Mouse (Mus musculus) urinary bladder, postnatal 36 days (tissue): ENCODE measurements at regions not wholly inside any gene's neighbourhood (a gene's known extent, or its start where the extent isn't known, plus 50 kb on each side); places are given as distances from the start of the nearest gene placed in this dataset.

Source experiments
- DNase-seq, 2 experiments: peaks; one replicate each; pipeline ENCODE4 v3.0.0; 2022; ENCODE audit warnings: low spot score in 2 of 2, mixed read lengths in 1 of 2

DNA sequence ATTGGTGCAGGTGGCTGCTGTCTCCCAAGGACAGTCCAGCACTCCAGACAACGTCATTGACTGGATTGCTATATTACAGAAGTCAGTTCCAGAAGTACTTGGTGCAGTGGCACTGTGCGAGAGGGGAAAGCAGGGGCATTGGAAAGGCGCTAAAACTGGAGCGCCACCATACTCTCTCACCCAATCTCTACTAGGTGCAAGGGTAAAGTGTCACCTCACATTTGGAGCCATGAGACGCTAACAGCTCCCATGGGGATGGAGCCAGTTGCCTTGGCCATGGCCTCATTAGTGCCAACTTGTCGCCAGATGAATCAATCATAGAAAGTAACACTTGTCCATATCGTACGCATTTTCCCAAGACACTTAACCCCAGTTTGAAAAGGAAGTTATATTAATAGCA, 1617.2 kb upstream of the Gulo start:
- no peak for DNase-seq

DNA sequence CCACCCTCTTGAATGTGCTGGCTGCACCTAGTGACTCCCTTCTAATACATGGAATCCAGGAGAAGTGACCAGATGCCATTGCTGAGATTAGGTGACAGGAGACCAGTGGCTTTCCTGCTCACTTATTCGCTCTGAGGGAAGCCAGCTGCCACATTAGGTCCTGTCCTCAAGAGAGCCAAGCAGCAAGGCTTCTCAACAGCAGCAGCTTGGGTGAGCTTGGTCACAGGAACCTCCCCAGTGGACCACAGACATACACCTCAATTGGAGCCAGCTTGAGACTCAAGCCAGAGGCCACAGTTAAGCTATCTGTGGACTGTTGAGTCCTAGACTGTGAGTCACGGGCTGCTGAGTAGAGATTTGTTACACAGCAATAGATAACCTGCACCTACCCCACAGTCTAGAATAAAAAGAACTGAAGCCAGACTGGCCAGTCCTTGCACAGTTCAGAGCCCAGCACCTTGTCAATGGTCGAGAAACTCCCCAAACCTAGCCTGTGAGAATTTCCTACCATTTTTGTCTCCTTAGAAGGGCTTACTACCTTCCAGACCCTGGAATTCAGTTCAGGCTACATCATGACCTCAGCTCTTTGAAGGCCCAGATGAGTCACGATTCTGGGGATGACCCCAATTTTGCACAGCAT, 1615.0 kb upstream of the Gulo start:
- DNase-seq, result no peak

DNA sequence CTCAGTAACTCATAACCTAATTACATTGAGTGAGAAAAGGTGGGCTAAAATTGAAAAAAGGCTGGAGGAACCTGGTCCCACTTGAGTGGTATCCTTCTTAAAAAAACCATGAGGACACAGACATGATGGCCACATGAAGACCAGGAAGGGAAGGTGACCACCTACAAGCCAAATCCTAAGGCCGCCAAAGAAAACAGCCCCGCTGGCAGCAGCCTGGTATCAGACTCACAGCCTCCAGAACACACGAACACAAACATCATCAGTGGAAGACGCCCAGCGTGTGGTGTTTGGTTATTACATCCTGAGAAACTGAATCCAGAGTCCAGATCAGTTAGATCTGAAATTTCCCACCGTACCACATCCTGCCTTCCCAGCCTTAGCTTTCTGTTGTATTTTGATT, 1613.9 kb upstream of the Gulo start:
- DNase-seq, result no peak

DNA sequence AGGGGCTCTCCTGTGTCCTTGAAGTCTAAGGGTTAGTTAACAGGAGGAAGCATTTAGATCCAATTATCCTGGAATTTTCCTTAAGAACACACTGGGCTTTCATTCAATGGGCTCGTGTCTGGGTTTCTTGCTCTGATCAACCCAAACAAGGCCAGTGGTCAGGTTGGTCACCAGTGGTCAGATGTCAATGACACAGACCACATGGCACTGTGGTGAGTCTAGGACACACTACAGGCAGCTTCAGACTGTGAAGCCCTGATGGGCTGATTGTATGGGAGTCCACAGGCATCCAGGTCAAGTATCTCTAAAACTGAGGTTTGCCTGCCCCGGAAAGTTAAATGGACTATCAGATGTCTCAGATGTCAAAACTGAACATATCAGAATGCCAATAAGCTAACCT, 1612.5 kb upstream of the Gulo start:
- no peak for DNase-seq

GRCm38 (mm10) chr14:67620854-67621476, 1612.0 kb upstream of the Gulo start:
- peak; percentile 49 to 73 for DNase-seq

DNA sequence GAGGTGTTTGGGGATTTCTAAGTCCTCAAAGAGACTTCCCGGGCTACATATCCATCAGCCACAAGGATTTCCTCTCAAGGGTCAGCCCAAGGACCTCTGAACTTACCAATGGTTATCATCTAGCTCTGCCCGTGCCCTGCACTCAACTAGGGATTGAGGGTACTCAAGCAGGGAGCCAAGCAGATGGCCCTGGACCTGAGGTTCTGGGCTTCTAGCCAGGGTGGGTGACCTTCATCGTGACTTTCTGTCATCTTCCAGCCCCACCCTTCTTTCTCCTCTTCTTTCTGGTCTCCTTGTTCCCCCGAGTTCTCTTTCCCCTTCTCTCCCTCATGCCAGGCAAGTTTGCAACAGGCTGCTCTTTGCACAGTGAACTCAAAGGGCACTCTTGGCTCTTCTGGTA, 1610.6 kb upstream of the Gulo start:
- DNase-seq, result no peak

- DNase-seq, result no peak
These were observed 1605.4 kb upstream of the Gulo start for GRCm38 (mm10) chr14:67614369-67614768.

DNA sequence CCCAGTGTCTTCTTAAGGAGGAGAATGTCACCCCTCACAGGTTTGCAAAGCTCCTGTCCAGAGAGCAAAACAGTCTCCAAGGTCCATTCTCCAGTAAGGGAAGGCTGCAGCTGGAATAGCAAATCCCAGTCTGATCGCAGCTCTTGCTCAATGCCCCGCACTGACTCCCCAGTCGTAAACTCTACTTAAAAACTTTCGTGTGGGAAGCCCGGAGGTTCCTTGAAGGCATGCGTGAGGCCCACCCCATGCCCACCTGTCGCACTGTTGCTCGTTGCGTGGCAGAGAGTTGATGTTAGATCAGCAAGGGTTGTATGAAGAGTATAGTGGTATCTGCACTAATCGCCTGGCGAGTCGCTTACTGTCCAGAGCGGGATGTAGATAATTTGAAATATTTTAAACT, 1604.7 kb upstream of the Gulo start:
- DNase-seq, result no peak

- DNase-seq, result no peak
These were observed 1604.2 kb upstream of the Gulo start for GRCm38 (mm10) chr14:67613221-67613620.

DNA sequence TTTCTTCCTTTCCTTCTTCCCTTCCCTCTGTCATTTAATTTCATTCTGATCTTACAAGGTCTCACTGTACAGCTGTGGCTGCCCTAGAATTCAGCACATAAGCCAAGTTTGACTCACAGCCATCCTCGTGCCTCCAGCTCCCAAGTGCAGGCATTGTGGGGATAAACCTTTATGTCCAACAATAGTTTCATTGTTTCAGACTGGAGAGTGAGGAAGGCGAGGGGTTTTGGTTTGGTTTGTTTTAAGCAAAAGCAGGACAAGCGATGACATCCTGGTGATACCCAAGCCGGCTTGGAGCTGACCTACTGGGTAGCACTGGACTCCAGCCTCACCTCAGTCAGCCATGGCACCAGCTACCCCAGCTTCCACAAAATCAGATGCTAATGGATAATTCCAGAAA, 1603.5 kb upstream of the Gulo start:
- DNase-seq, result no peak

DNA sequence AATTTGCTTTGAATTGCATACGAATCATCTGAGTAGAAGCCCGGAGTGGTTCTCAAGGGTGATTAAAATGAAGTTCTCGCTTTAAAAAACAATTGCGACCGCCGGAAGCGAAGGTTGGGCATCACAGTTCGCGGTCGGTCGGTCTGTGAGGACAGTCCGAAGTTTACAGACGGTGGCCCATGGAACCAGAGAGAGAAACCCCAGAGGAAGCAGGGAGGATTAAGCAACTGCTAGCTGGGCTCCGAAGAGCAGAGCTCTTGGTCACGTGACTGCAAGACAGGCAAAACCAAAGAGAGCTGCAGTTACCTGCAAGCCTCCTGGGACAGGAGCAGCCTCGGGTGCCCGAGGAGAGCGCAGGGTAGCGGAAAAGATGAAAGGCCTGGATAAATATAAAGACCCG, 1599.3 kb upstream of the Gulo start:
- no peak for DNase-seq

DNA sequence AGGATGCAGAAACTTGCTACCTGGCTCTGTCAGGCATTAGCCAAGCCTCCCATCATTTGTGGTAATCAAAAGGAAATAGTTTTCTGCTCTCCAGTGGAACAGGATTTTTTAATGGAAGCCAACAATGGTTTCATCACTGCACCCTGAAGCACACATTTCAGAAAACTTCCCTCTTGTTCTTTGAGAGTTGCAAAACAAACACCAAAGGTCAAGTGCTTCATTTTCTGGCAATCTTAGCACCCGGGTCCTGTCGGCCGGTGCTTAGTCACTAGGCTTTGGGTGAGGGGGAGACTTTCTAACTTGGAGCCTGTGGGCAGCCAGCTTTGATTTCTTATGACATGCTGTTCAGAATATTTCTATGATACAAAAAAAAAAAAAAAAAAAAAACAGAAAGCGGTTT, 1594.0 kb upstream of the Gulo start:
- DNase-seq, result no peak

GRCm38 (mm10) chr14:67599734-67600133, 1590.7 kb upstream of the Gulo start:
- DNase-seq, result no peak

- no peak for DNase-seq
These were observed 1579.6 kb upstream of the Gulo start for GRCm38 (mm10) chr14:67588627-67589026.

- no peak for DNase-seq
These were observed 1575.5 kb upstream of the Gulo start for GRCm38 (mm10) chr14:67584456-67585048.

DNA sequence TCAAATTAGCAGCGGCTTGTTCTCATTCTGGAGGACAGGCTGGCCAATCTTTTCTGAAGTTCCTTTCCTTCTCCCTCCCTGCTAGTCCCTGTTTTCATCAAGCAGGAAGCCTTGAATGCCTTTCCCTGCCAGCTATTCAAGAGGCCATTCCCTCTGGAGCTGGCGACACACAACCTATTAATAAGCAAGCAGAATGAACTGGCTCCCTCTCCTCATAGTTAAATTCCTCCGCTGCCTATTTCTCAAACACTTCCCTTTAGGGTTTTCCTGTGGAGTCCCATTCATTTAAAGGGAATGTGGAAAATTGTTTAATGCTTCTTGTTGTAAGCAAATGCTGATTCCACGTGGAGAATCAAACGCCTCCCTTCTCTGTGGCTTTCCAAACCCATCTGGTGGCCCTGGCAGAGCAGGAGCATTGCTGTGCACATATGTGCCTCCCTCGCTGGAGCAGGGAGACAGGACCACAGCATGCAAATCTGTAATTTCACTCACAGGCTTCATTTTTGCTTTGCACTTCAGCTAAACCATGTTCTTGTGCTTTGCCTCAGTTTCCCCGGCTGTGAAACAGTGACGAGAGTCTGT, 1573.3 kb upstream of the Gulo start:
- DNase-seq, result no peak

DNA sequence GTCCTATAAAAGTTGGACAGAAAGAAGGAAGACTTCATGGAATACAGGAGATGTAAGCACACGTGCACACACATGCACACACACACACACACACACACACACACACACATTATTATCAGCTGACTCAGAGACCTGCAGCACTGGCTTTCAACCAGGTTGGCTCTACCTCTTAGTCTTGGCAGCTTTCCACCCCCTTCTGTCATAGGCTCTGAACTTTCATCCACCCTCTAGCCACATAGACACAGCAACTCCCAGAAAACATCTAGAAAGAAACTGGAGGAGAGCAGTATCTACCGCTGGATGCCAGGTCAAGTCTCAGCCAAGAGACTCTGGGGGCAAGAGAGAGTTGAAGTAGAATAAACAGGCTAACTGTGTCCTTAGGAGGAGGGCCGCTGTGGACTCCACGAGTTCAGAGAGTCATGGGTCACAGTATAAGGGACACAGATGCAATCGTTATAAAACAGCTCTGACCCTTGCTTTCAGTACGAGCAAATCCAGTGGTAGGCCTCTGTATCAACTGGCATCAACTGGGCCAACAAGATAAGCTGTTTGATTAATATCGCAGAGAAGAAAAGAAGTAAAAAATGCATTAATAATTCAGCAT, 1565.4 kb upstream of the Gulo start:
- DNase-seq, result peak; percentile 11 to 46

- DNase-seq, result no peak
These were observed 1564.5 kb upstream of the Gulo start for GRCm38 (mm10) chr14:67573451-67573995.

DNA sequence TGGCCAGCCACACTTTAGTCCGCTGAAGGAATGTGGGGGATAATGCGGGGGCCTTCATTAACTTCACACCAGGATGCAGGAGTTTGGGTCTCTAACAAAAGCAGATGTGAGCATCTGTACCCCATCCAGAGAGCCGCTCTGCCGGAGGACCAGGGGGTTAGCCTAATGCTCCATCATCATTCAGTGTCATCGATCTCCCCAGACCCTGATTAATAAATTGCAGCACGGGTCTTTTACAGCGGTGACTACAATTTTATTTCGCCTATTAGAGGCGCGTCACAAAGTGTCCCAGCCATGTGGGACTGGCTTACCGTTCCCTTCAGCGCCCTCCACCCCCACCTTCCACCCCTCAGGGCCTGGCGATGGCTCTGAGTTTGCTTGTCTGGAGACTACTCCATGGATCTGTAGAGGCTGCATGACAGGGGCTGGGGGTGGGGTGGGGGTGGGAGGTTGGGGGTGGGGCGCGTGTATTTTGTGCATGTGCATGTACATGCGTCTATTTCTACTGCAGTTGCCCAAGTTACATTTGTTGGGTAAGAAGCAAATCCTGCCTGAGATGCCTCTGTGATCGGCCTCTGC, 1560.8 kb upstream of the Gulo start:
- DNase-seq, result no peak

DNA sequence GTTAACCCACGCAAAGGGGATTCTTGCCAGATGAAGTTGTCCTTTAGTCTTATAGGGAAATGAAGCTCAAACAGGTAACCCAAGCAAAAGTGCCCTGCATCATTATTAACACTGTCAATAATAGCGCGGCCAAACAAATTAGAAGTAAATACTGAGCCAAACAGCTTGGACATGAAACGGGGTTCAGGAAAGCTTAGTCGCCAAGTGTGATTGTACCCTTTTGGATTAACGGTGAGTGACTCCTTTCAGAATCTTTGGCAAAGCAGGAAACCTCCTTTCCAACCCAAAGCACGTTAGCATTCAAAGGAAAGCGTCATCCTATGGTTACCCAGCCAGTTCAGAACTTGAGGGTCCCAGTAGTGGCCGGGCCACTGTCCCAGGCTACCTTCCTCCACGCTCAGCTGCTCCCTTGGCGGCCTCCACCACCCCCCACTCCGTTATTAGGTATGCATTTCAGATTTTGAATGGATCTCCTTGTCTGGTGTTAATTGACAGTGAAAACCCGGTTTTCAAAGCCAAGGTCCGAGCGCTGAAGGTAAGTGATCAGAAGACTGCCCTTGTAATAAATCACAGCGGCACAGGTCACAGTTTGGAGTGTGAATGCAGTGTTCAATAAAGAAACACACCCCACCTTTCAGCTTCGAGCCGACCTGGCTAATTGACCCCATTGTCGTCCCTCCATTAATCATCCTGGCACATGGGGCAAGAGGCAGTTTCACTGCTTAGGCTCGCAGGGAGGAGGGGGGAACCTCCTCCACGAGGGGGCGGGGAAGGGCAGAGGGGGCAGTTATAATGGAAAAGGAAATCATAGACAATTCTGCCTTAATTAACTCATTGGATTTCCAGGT, 1560.1 kb upstream of the Gulo start:
- no peak for DNase-seq

GRCm38 (mm10) chr14:67554897-67555296, 1545.9 kb upstream of the Gulo start:
- no peak for DNase-seq
